Mouse (Mus musculus): ENCODE results near the gene Alyref. TPM values are rescaled to one million over a fixed set of nuclear protein-coding genes. Genes with fewer than 3 reads are reported as not detected.

The Alyref gene
- polyA plus RNA-seq, 1 experiment from 2014 or later: 372 TPM

GRCm38 (mm10) chr11:120582268-120582981, 15.7 kb downstream of the Alyref start:
- 74% methylated on average over 8 of the region's 8 CpGs for WGBS
- Histone ChIP-seq H3K27me3 (no peaks in the 10 kb centered on the region), H3K27ac (replicated peaks) (peak overlapping the region; percentile 96), H3K9me3 (no peaks in the 10 kb centered on the region), H3K9ac (replicated peaks) (peak overlapping the region; percentile 84), H3K4me1 (peaks cover 30% of the 10 kb centered on the region), H3K4me3 (peak overlapping the region; percentile 86), H3K36me3 (peaks cover 55% of the 10 kb centered on the region), H3K4me2 (replicated peaks) (peak overlapping the region; percentile 88)
- ATAC-seq (replicated peaks): no peak; the same call in 1 of the 2 replicates

- Histone ChIP-seq H3K27me3 (no peaks in the 10 kb centered on the region), H3K9ac (replicated peaks) (peak within 1 kb of the TSS; percentile 84), H3K9me3 (no peaks in the 10 kb centered on the region), H3K4me2 (replicated peaks) (peak within 1 kb of the TSS; percentile 88), H3K27ac (replicated peaks) (peak within 1 kb of the TSS; percentile 96), H3K36me3 (peaks cover 51% of the 10 kb centered on the region), H3K4me3 (peak within 1 kb of the TSS; percentile 86), H3K4me1 (peaks cover 30% of the 10 kb centered on the region)
- ATAC-seq (replicated peaks): peak; percentile 68
- WGBS: 5% methylated on average over 64 of the region's 75 CpGs
These were observed 16.5 kb downstream of the Alyref start, which contains the start of gene Arhgdia for GRCm38 (mm10) chr11:120581490-120582267. Gene Arhgdia (minus strand): TSS chr11:120581624.

GRCm38 (mm10) chr11:120580871-120581331, 17.3 kb downstream of the Alyref start:
- WGBS: under 1% methylated on average over 35 of the region's 44 CpGs
- Histone ChIP-seq H3K36me3 (peaks cover 43% of the 10 kb centered on the region), H3K4me2 (replicated peaks) (peak overlapping the region; percentile 88)

GRCm38 (mm10) chr11:120580190-120580589, 18.0 kb downstream of the Alyref start:
- peak overlapping the region; percentile 88 for H3K4me2 ChIP-seq (replicated peaks)
- WGBS: 66% methylated on average over 7 of the region's 7 CpGs
- H3K27me3 ChIP-seq: no peaks in the 10 kb centered on the region
- H3K4me1 ChIP-seq: peaks cover 30% of the 10 kb centered on the region
- peaks cover 36% of the 10 kb centered on the region for H3K36me3 ChIP-seq
- H3K27ac ChIP-seq (replicated peaks): peak overlapping the region; percentile 96
- no peak for ATAC-seq (replicated peaks)
- H3K9me3 ChIP-seq: no peaks in the 10 kb centered on the region
- peak overlapping the region; percentile 86 for H3K4me3 ChIP-seq
- H3K9ac ChIP-seq (replicated peaks): peak overlapping the region; percentile 84

More at GRCm38 (mm10) chr11:120580871-120581331, 17.3 kb downstream of the Alyref start:
- H3K4me3 ChIP-seq: peak overlapping the region; percentile 86
- H3K27ac ChIP-seq (replicated peaks): peak overlapping the region; percentile 96
- H3K9ac ChIP-seq (replicated peaks): peak overlapping the region; percentile 84
- H3K27me3 ChIP-seq: no peaks in the 10 kb centered on the region
- peaks cover 30% of the 10 kb centered on the region for H3K4me1 ChIP-seq
- no peaks in the 10 kb centered on the region for H3K9me3 ChIP-seq
- peak; percentile 41; the same call in 1 of the 2 replicates for ATAC-seq (replicated peaks)

GRCm38 (mm10) chr11:120579316-120580107, 18.7 kb downstream of the Alyref start:
- 64% methylated on average over 15 of the region's 15 CpGs for WGBS

GRCm38 (mm10) chr11:120578694-120579243, 19.4 kb downstream of the Alyref start:
- Histone ChIP-seq H3K27ac (replicated peaks) (no peak overlapping the region), H3K9ac (replicated peaks) (no peak overlapping the region)

More at GRCm38 (mm10) chr11:120579316-120580107, 18.7 kb downstream of the Alyref start:
- Histone ChIP-seq H3K36me3 (peaks cover 32% of the 10 kb centered on the region), H3K4me2 (replicated peaks) (peak overlapping the region; percentile 88), H3K4me3 (peak overlapping the region; percentile 86), H3K9me3 (no peaks in the 10 kb centered on the region), H3K27me3 (no peaks in the 10 kb centered on the region), H3K9ac (replicated peaks) (peak overlapping the region; percentile 84; the same call in 1 of the 2 replicates), H3K4me1 (peaks cover 33% of the 10 kb centered on the region), H3K27ac (replicated peaks) (peak overlapping the region; percentile 96)
- no peak for ATAC-seq (replicated peaks)

GRCm38 (mm10) chr11:120578024-120578693, 20.0 kb downstream of the Alyref start:
- Histone ChIP-seq H3K27me3 (no peaks in the 10 kb centered on the region), H3K9ac (replicated peaks) (no peak overlapping the region), H3K4me2 (replicated peaks) (no peak overlapping the region), H3K4me3 (no peak overlapping the region), H3K9me3 (no peaks in the 10 kb centered on the region), H3K27ac (replicated peaks) (no peak overlapping the region), H3K4me1 (peaks cover 42% of the 10 kb centered on the region), H3K36me3 (peaks cover 25% of the 10 kb centered on the region)
- 93% methylated on average over 10 of the region's 10 CpGs for WGBS
- ATAC-seq (replicated peaks): no peak

More at GRCm38 (mm10) chr11:120578694-120579243, 19.4 kb downstream of the Alyref start:
- H3K36me3 ChIP-seq: peaks cover 26% of the 10 kb centered on the region
- no peaks in the 10 kb centered on the region for H3K9me3 ChIP-seq
- H3K4me3 ChIP-seq: no peak overlapping the region
- peaks cover 41% of the 10 kb centered on the region for H3K4me1 ChIP-seq
- no peak for ATAC-seq (replicated peaks)
- WGBS: 86% methylated on average over 11 of the region's 11 CpGs
- H3K27me3 ChIP-seq: no peaks in the 10 kb centered on the region
- no peak overlapping the region for H3K4me2 ChIP-seq (replicated peaks)

GRCm38 (mm10) chr11:120577211-120578023, 20.7 kb downstream of the Alyref start:
- ATAC-seq (replicated peaks): no peak
- 82% methylated on average over 7 of the region's 7 CpGs for WGBS

GRCm38 (mm10) chr11:120576365-120576981, 21.7 kb downstream of the Alyref start:
- H3K4me3 ChIP-seq: no peak overlapping the region
- H3K4me2 ChIP-seq (replicated peaks): no peak overlapping the region
- no peak overlapping the region for H3K27ac ChIP-seq (replicated peaks)
- H3K9ac ChIP-seq (replicated peaks): no peak overlapping the region
- H3K27me3 ChIP-seq: no peaks in the 10 kb centered on the region
- ATAC-seq (replicated peaks): no peak
- H3K4me1 ChIP-seq: peaks cover 38% of the 10 kb centered on the region
- H3K36me3 ChIP-seq: peaks cover 25% of the 10 kb centered on the region
- no peaks in the 10 kb centered on the region for H3K9me3 ChIP-seq
- 93% methylated on average over 3 of the region's 3 CpGs for WGBS

More at GRCm38 (mm10) chr11:120577211-120578023, 20.7 kb downstream of the Alyref start:
- no peak overlapping the region for H3K9ac ChIP-seq (replicated peaks)
- H3K4me2 ChIP-seq (replicated peaks): no peak overlapping the region
- H3K27ac ChIP-seq (replicated peaks): no peak overlapping the region
- no peaks in the 10 kb centered on the region for H3K9me3 ChIP-seq
- H3K36me3 ChIP-seq: peaks cover 25% of the 10 kb centered on the region
- H3K4me3 ChIP-seq: no peak overlapping the region
- no peaks in the 10 kb centered on the region for H3K27me3 ChIP-seq
- peaks cover 40% of the 10 kb centered on the region for H3K4me1 ChIP-seq

- no peak for ATAC-seq (replicated peaks)
- H3K4me2 ChIP-seq (replicated peaks): no peak overlapping the region
- no peak overlapping the region for H3K9ac ChIP-seq (replicated peaks)
These were observed 22.2 kb downstream of the Alyref start for GRCm38 (mm10) chr11:120575940-120576339.

More at GRCm38 (mm10) chr11:120575940-120576339, 22.2 kb downstream of the Alyref start:
- H3K9me3 ChIP-seq: no peaks in the 10 kb centered on the region
- no peak overlapping the region for H3K4me3 ChIP-seq
- H3K36me3 ChIP-seq: peaks cover 29% of the 10 kb centered on the region
- H3K27me3 ChIP-seq: no peaks in the 10 kb centered on the region
- H3K27ac ChIP-seq (replicated peaks): no peak overlapping the region
- H3K4me1 ChIP-seq: peaks cover 43% of the 10 kb centered on the region
